Mouse (Mus musculus): ENCODE data around the gene Anks6. TPM values are rescaled to one million over a fixed set of nuclear protein-coding genes. Genes with fewer than 3 reads are reported as not detected.

The Anks6 gene
- polyA plus RNA-seq, 1 experiment from 2014 or later, result 6.6 TPM

DNA sequence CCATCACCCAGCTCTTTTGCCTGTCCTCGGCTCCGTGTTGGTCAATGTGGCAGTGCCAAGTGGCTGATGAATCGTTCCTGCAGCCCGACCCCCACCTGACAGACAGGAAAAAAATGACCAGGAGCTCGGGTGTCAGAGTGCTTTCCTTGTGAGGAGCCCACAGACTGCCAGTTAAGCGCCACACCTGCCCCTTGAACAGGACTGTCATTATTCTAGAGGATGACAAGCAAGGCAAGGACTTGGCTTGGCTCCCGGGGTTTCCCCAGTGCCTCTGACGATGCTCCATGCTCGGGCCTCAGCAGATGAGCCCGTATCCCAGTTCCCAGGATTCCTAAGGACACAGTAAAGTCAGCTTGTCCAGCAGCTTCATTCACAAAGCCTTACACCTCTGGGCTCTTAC is 44.8 kb downstream of the Anks6 start:
- Histone ChIP-seq H3K9ac (replicated peaks) (no peak overlapping the region), H3K9me3 (no peaks in the 10 kb centered on the region), H3K4me1 (replicated peaks) (peaks cover 14% of the 10 kb centered on the region), H3K36me3 (peaks cover 17% of the 10 kb centered on the region), H3K4me2 (no peak overlapping the region), H3K27me3 (peaks cover 14% of the 10 kb centered on the region), H3K4me3 (replicated peaks) (no peak overlapping the region), H3K27ac (no peak overlapping the region)
- 67% methylated on average over 10 of the region's 10 CpGs for WGBS
- no peak for ATAC-seq (ENCODE audit: insufficient number of reproducible peaks, insufficient read depth, low FRiP score, low TSS enrichment, low read depth)

DNA sequence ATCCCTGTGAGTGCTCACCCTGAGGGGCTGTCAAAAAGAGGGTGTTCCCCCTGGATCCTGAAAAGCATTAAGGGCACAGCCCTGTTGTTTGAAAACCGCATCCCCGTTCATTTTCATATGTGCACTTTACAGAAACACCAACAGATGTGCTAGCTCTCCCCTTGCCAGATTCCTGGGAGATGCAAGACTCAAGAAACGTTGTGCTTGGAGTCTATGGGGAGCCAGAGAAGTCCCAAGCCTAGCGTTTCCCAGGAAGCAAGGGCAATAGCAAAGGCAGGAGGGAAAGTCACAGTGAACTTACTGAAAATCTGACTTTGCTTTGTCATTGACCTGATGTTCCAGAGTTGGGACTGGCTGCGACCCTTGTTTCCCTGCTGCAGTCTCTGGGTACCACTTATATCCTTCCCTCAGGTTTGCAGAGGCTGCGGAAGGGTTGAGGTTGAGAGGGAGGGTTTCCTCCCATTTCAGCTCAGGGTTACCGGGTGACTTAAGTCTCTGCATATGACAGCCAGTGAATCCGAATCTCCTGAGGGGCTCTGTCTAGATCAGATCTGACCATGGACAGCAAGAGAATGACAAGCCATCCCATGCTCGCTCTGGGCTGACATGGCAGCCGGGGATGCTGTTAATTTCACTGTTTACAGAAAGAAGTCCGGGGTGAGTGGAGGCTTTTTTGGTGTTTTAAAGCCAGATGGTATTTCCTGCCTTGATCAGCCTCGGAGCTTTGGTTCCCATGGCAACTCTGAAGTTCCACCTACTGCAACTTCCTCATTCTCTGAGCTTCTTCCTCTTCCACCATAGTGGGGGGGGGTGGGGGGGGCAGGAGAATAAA is 46.6 kb downstream of the Anks6 start:
- H3K9me3 ChIP-seq, result no peaks in the 10 kb centered on the region
- H3K4me3 ChIP-seq (replicated peaks), result no peak overlapping the region
- WGBS, result 47% methylated on average over 12 of the region's 12 CpGs
- no peak for ATAC-seq (ENCODE audit: insufficient number of reproducible peaks, insufficient read depth, low FRiP score, low TSS enrichment, low read depth)
- peaks cover 20% of the 10 kb centered on the region for H3K27me3 ChIP-seq
- H3K4me1 ChIP-seq (replicated peaks), result peaks cover 15% of the 10 kb centered on the region
- H3K27ac ChIP-seq, result no peak overlapping the region
- 0 out of 2 replicates have a peak overlapping the region, but pooled peaks have one; percentile 8 for H3K9ac ChIP-seq (replicated peaks)
- H3K36me3 ChIP-seq, result no peaks in the 10 kb centered on the region; the same call in 1 of the 2 replicates
- peak overlapping the region; percentile 36 for H3K4me2 ChIP-seq

DNA sequence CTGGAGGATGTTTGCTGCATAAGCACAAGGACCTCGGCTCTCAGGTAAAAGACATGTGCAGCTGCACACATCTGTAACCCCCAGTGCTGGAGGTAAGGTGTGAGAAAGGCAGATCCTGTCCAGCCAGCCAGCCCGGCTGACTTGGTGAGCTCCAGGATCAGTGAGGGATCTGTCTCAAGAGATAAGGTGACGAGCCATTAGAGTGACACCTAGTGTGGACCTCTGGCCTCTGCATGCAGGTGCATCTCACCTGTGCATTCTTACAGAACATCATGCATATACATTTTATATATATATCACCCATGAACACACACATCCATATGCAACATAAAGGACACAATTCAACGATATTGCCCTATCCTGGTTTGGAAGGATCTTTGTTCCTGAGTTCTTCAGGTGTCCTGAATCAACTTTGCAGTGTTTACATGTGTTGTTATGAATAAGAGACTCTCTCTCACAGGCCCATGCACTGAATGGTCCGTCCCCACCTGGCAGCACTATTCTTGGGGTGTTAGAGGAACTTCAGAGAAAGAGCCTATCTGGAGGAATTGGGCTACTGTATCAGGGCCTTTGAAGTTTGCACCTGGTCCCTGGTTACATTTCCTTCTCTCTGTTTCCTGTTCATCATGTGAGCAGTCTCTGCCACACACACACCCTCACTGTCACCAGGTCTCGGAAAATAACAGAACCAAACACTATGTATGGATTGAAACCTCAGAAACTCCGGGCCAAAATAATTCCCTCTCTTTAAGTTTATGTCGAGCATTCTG is 56.4 kb downstream of the Anks6 start:
- H3K4me2 ChIP-seq, result no peak overlapping the region
- no peak overlapping the region for H3K9ac ChIP-seq (replicated peaks)
- H3K4me3 ChIP-seq (replicated peaks), result no peak overlapping the region
- no peaks in the 10 kb centered on the region for H3K4me1 ChIP-seq (replicated peaks)
- H3K9me3 ChIP-seq, result no peaks in the 10 kb centered on the region
- no peak overlapping the region for H3K27ac ChIP-seq
- H3K27me3 ChIP-seq, result peaks cover 51% of the 10 kb centered on the region
- ATAC-seq (ENCODE audit: insufficient number of reproducible peaks, insufficient read depth, low FRiP score, low TSS enrichment, low read depth), result no peak
- H3K36me3 ChIP-seq, result no peaks in the 10 kb centered on the region
- 70% methylated on average over 8 of the region's 8 CpGs for WGBS

DNA sequence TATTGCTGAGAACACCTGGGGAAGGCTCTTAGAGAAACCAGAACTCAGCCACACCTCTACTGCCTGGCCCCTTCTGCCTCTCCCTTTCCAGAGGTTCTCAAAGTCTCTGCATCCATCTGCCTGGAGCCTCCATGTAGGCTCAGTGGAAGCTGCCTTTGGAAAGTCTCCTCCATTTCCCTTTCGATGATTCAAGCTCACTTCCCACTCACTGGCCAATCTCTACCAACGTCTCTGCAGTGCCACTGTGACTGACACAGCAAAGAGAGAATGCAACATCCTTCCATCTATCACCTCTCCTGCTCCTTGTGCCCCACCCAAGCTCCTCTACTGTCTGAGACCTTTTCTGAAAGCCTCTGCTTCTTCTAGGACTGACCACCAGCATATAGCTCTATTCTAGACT is 59.3 kb downstream of the Anks6 start:
- H3K4me1 ChIP-seq (replicated peaks), result no peaks in the 10 kb centered on the region
- no peak for ATAC-seq (ENCODE audit: insufficient number of reproducible peaks, insufficient read depth, low FRiP score, low TSS enrichment, low read depth)
- H3K36me3 ChIP-seq, result no peaks in the 10 kb centered on the region
- H3K27ac ChIP-seq, result no peak overlapping the region
- H3K27me3 ChIP-seq, result peaks cover 62% of the 10 kb centered on the region
- H3K9ac ChIP-seq (replicated peaks), result no peak overlapping the region
- no peak overlapping the region for H3K4me2 ChIP-seq
- WGBS, result 68% methylated on average over 2 of the region's 2 CpGs
- H3K4me3 ChIP-seq (replicated peaks), result no peak overlapping the region
- no peaks in the 10 kb centered on the region for H3K9me3 ChIP-seq

DNA sequence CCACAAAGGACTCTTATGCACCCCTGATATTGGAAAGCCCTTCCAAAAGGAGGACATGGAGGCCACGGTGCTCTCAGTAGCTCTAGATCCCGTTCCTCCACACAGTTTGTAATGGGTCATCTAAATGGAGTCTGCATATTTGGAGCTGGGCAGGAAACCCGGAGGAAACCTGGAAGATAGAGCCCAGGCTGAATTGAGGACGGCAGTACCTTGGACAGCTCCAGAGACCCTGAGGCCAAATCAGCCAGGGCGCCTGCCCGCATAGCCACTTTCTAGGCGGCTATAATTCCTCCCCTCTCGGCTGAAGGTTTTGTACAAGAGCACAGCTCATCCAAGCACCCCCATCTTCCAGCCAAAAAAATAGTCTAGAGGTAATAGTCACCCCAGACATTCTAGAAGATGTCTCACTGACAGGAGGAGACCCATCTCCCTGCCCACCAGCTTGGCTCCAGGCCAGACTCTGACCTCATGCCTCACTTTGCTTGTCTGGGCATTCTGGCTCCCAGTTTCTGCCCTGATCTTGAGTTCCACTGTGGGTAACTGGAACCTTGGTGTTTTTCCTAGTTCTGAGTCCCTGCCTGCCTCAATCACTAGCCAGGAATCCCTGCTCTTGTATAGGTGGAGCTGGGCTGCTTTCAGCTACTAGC is 64.3 kb downstream of the Anks6 start:
- no peak for ATAC-seq (ENCODE audit: insufficient number of reproducible peaks, insufficient read depth, low FRiP score, low TSS enrichment, low read depth)
- Histone ChIP-seq H3K4me3 (replicated peaks) (no peak overlapping the region), H3K9me3 (no peaks in the 10 kb centered on the region)

DNA sequence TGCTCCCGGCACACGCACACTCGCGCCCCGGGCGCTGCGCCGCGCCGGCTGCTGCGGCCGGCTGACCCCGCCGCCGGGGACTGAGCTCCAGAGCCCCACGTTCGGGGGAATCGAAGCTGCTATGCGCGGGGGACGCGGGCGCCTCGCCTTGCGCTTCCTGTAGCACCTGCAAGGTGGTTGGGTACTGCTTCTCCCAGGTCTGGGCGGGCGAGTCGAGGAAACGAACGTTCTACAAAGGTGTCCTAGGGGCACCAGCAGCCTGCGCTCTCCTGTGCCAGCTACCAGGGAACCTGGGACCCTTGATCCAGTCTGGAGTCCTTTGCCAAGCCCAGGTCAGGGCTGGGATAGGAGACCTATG is 65.3 kb downstream of the Anks6 start:
- Histone ChIP-seq H3K9me3 (no peaks in the 10 kb centered on the region), H3K4me2 (peak overlapping the region; percentile 95), H3K36me3 (no peaks in the 10 kb centered on the region), H3K9ac (replicated peaks) (0 out of 2 replicates have a peak overlapping the region, but pooled peaks have one; percentile 31), H3K27me3 (peaks cover 93% of the 10 kb centered on the region), H3K4me1 (replicated peaks) (peaks cover 16% of the 10 kb centered on the region), H3K4me3 (replicated peaks) (peak overlapping the region; percentile 55), H3K27ac (no peak overlapping the region)
- WGBS, result 1% methylated on average over 31 of the region's 31 CpGs
- ATAC-seq (ENCODE audit: insufficient number of reproducible peaks, insufficient read depth, low FRiP score, low TSS enrichment, low read depth), result no peak

More for the DNA sequence above, 64.3 kb downstream of the Anks6 start:
- H3K4me1 ChIP-seq (replicated peaks), result peaks cover 16% of the 10 kb centered on the region
- H3K36me3 ChIP-seq, result no peaks in the 10 kb centered on the region
- 5% methylated on average over 8 of the region's 8 CpGs for WGBS
- H3K27ac ChIP-seq, result no peak overlapping the region
- H3K4me2 ChIP-seq, result no peak overlapping the region
- H3K27me3 ChIP-seq, result peaks cover 97% of the 10 kb centered on the region
- no peak overlapping the region for H3K9ac ChIP-seq (replicated peaks)

DNA sequence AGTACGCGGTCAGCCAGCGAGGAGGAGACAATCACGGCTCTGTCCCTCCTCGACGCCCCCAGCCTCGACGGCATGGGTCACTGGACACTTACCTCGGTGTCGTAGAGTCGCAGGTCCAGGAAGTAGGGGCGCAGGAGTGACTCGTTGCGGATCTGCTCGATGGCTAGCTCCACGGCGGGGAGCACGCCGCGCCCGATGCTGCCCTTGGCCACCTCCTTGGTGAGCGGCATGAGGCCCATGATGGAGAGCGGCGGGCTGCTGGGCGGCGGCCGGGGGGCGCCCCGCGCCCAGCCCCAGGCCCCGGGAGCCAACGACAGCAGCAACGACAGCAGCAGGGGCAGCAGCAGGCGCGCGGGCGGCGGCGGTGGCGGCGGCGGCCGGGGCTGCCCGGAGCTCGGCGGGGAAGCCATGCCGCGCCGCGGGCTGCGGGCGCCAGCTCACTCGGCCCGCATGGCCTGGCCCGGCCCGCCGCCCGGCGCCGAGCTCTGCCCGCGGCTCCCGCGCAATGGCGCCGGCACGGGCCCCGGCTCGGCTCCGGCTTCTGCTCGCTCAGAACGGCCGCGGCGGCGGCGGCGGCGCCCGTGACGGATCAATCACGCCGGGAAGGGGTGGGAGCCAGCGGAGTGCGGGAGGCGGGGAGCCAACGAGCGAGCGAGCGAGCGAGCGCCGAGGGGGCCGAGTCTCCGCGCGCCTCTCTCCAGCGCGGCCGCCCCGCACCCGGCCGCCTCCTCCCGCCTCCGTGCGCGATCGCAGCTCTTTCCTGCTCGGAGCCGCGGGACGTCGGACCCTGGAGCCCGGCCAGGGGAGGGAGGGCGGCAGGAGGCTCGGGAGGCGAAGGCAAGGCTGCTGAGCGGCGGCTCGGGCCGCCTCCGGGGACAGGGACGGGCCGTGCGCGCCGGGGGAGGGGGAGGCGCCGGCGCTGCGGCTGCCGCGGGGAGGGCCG is 65.9 kb downstream of the Anks6 start, which contains the start of gene Gabbr2:
Gabbr2 (minus strand) TSS at position 858 of the 943 bp plus-strand sequence.
- no peak within 1 kb of the TSS for H3K27ac ChIP-seq
- 1% methylated on average over 97 of the region's 134 CpGs for WGBS
- peak within 1 kb of the TSS; percentile 31; the same call in 1 of the 2 replicates for H3K9ac ChIP-seq (replicated peaks)

DNA sequence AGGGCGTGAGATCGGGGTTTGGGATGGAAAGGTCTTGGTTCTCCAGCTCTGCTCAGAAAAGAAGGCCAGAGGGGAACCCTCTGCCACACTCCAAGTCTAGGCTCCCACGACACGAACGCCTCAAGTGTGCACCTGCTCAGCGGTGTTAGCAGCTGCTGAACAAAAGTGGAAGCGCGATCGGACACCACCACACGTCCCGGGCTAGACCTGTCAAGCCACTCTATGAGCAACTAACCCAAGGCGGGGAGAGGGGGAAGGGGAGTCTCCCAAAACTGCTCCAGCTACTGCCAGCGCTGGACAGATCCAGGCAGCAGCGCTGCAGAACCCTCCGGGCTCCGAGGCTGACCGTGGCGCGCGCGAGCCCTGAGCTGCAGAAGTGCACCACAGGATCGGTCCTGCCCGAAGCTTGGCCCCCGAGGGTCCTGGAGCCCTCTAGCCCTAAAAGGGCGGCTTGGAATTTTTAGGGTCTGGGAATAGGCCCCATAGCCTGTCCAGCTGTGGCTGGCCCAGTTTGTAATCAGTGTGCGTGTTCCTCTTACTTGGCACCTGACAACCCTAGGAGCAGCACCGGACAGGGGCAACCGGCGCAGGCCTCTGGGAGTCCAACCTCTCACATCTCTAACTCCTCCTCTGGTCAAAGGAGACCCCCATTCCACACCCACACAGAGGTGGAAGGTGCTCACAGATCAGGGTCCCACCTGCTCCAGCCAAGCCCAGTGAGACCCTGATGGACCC is 66.8 kb downstream of the Anks6 start:
- no peak overlapping the region for H3K27ac ChIP-seq
- H3K4me3 ChIP-seq (replicated peaks), result peak overlapping the region; percentile 55
- peaks cover 90% of the 10 kb centered on the region for H3K27me3 ChIP-seq
- no peak overlapping the region for H3K9ac ChIP-seq (replicated peaks)
- H3K36me3 ChIP-seq, result no peaks in the 10 kb centered on the region
- peak overlapping the region; percentile 6; the same call in 1 of the 2 replicates for H3K4me2 ChIP-seq
- 0 out of 2 replicates have a peak, but pooled peaks have one; percentile 26 for ATAC-seq (ENCODE audit: insufficient number of reproducible peaks, insufficient read depth, low FRiP score, low TSS enrichment, low read depth)
- no peaks in the 10 kb centered on the region for H3K9me3 ChIP-seq
- WGBS, result 6% methylated on average over 29 of the region's 29 CpGs
- H3K4me1 ChIP-seq (replicated peaks), result peaks cover 16% of the 10 kb centered on the region

More for the DNA sequence above, 65.9 kb downstream of the Anks6 start, which contains the start of gene Gabbr2:
- Histone ChIP-seq H3K4me2 (peak within 1 kb of the TSS; percentile 95), H3K4me3 (replicated peaks) (peak within 1 kb of the TSS; percentile 55), H3K36me3 (no peaks in the 10 kb centered on the region), H3K4me1 (replicated peaks) (peaks cover 16% of the 10 kb centered on the region), H3K27me3 (peaks cover 93% of the 10 kb centered on the region), H3K9me3 (no peaks in the 10 kb centered on the region)
- no peak for ATAC-seq (ENCODE audit: insufficient number of reproducible peaks, insufficient read depth, low FRiP score, low TSS enrichment, low read depth)

DNA sequence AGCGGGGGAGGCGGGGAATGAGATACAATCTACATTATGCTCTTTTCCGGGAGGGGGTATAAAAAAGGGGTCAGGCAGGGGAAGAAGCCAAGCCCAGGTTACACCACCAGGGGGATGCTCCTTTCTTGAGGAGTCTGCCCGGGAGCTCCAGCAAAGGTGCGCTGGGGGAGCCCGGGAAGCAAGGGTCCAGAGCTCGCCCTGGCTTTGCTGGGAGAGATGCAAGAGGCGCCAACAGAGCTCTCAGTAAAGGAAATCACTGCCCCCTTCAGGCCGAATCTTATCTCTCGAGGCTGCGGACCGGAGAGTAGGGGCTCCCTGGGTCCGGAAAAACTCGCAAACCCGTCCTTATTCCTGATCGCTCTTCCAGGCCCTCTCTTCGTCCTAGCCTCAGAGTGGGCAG is 67.4 kb downstream of the Anks6 start:
- H3K27me3 ChIP-seq, result peaks cover 84% of the 10 kb centered on the region
- H3K9ac ChIP-seq (replicated peaks), result no peak overlapping the region
- H3K27ac ChIP-seq, result no peak overlapping the region
- 2% methylated on average over 17 of the region's 17 CpGs for WGBS
- no peak overlapping the region for H3K4me2 ChIP-seq
- no peaks in the 10 kb centered on the region for H3K36me3 ChIP-seq
- no peak for ATAC-seq (ENCODE audit: insufficient number of reproducible peaks, insufficient read depth, low FRiP score, low TSS enrichment, low read depth)
- 0 out of 2 replicates have a peak overlapping the region, but pooled peaks have one; percentile 55 for H3K4me3 ChIP-seq (replicated peaks)
- H3K9me3 ChIP-seq, result no peaks in the 10 kb centered on the region
- peaks cover 16% of the 10 kb centered on the region for H3K4me1 ChIP-seq (replicated peaks)

DNA sequence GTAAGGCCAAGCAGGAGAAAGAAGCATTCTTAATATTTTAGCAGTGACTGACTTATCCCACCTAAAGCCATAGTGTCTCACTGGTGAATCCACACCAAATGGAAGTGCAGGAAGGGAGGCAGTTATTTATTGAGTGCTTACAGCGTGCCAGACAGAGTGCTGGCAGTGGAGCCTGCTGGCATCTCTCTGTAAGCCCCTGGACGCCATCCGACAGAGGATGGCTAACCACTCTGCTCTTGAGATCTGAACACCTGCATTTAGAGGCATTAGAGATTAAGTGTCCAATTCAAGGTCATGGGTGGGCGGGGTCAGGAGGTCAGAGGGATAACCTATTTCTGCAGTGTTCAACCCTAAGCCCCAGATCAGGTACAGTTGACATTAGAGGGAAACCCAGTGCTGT is 68.4 kb downstream of the Anks6 start:
- no peaks in the 10 kb centered on the region for H3K9me3 ChIP-seq
- no peaks in the 10 kb centered on the region for H3K36me3 ChIP-seq
- ATAC-seq (ENCODE audit: insufficient number of reproducible peaks, insufficient read depth, low FRiP score, low TSS enrichment, low read depth), result no peak
- H3K9ac ChIP-seq (replicated peaks), result no peak overlapping the region
- H3K4me2 ChIP-seq, result no peak overlapping the region
- H3K4me3 ChIP-seq (replicated peaks), result no peak overlapping the region
- WGBS, result 72% methylated on average over 4 of the region's 4 CpGs
- peaks cover 74% of the 10 kb centered on the region for H3K27me3 ChIP-seq
- no peak overlapping the region for H3K27ac ChIP-seq
- H3K4me1 ChIP-seq (replicated peaks), result peaks cover 16% of the 10 kb centered on the region
